Mouse (Mus musculus) right cerebral cortex, postnatal 25 days (tissue): Measurements from ENCODE around the gene Lpar3.
A peak's percentile ranks its signal among the peaks of the same experiment; 100 is the strongest.

Experiments used
- DNase-seq: peaks from one replicate; pipeline ENCODE4 v3.0.0; 2022

The Lpar3 gene

GRCm38 (mm10) chr3:146316293-146316692 is 95.5 kb downstream of the Lpar3 start:
- no peak for DNase-seq

GRCm38 (mm10) chr3:146317366-146317765 is 96.6 kb downstream of the Lpar3 start:
- no peak for DNase-seq

GRCm38 (mm10) chr3:146317911-146318310 is 97.1 kb downstream of the Lpar3 start:
- no peak for DNase-seq

GRCm38 (mm10) chr3:146318520-146318938 is 97.8 kb downstream of the Lpar3 start:
- DNase-seq = no peak

GRCm38 (mm10) chr3:146318987-146319386 is 98.2 kb downstream of the Lpar3 start:
- no peak for DNase-seq

- DNase-seq = no peak
These were observed 98.7 kb downstream of the Lpar3 start for GRCm38 (mm10) chr3:146319503-146319902.

GRCm38 (mm10) chr3:146324949-146325348 is 104.2 kb downstream of the Lpar3 start:
- no peak for DNase-seq

- no peak for DNase-seq
These were observed 106.2 kb downstream of the Lpar3 start for GRCm38 (mm10) chr3:146326743-146327536.

- peak; percentile 78 for DNase-seq
These were observed 106.9 kb downstream of the Lpar3 start for GRCm38 (mm10) chr3:146327537-146328255.

- no peak for DNase-seq
These were observed 108.0 kb downstream of the Lpar3 start for GRCm38 (mm10) chr3:146328749-146329148.

GRCm38 (mm10) chr3:146331819-146332218 is 111.1 kb downstream of the Lpar3 start:
- DNase-seq = no peak

GRCm38 (mm10) chr3:146333270-146333669 is 112.5 kb downstream of the Lpar3 start:
- no peak for DNase-seq

- no peak for DNase-seq
These were observed 113.3 kb downstream of the Lpar3 start for GRCm38 (mm10) chr3:146334070-146334469.
